Mouse (Mus musculus) heart, embryonic 16.5 days (tissue): Measurements from ENCODE around the gene Eng. TPM values are rescaled to one million over a fixed set of nuclear protein-coding genes. Genes with fewer than 3 reads are reported as not detected.
A peak's percentile ranks its signal among the peaks of the same experiment; 100 is the strongest.

ENCODE experiments used
- ATAC-seq: fragments of 200-750 bp; cut with Nextera tagmentation; replicated peaks from 2 replicates; pipeline ENCODE4 v1.8.0; 2017; ENCODE audit warnings: moderate number of reproducible peaks; ENCODE audit not compliant: insufficient read depth, low FRiP score; ENCODE audit errors: extremely low read depth
- H3K27ac ChIP-seq: fragments of 300-500 bp; sonication (generic); 2 replicates; pipeline ENCODE4 v1.5.1; 2014; ENCODE audit warnings: mild to moderate bottlenecking, low read length, control low read depth, moderate library complexity
- H3K27me3 ChIP-seq: fragments of 300-500 bp; sonication (generic); 2 replicates; pipeline ENCODE4 v1.6.1; 2014; ENCODE audit warnings: low read length, mixed read lengths; ENCODE audit not compliant: control insufficient read depth, insufficient read depth
- H3K36me3 ChIP-seq: fragments of 300-500 bp; sonication (generic); 2 replicates; pipeline ENCODE4 v1.6.1; 2014; ENCODE audit not compliant: control insufficient read depth, insufficient read depth
- H3K4me1 ChIP-seq: fragments of 300-500 bp; sonication (generic); 2 replicates; pipeline ENCODE4 v1.6.1; 2014; ENCODE audit warnings: low read length, mixed read lengths; ENCODE audit not compliant: control insufficient read depth, insufficient read depth
- H3K4me2 ChIP-seq: fragments of 300-500 bp; sonication (generic); 2 replicates; pipeline ENCODE4 v1.6.1; 2014; ENCODE audit warnings: low read depth, mild to moderate bottlenecking, control low read depth, low read length
- H3K4me3 ChIP-seq: fragments of 300-500 bp; sonication (generic); 2 replicates; pipeline ENCODE4 v1.5.1; 2014; ENCODE audit warnings: mild to moderate bottlenecking, control low read depth, low read length
- H3K9ac ChIP-seq: fragments of 300-500 bp; sonication (generic); 2 replicates; pipeline ENCODE4 v1.6.1; 2014; ENCODE audit warnings: low read length, control low read depth
- H3K9me3 ChIP-seq: fragments of 300-500 bp; sonication (generic); replicated peaks from 2 replicates; pipeline ENCODE4 v1.6.1; 2016; ENCODE audit warnings: low read length; ENCODE audit not compliant: control insufficient read depth
- WGBS: fragments of 180-500 bp; shearing (Covaris S2); extraction: QIAGEN DNeasy Blood & Tissue Kit; methylation state at CpG from one replicate; pipeline ENCODE4 v1.1.7; 2014; 5-methylcytosine and 5-hydroxymethylcytosine counted together
- polyA plus RNA-seq: library from polyadenylated mRNA; unstranded; fragments of >200 nt; fragmentation: Nextera tagmentation; extraction: Ambion mirVana; gene quantifications from 2 replicates; pipeline ENCODE4 v1.2.1, GENCODE M21; 2015

Eng gene
- polyA plus RNA-seq, 1 experiment from 2014 or later, result 170 TPM

- Histone ChIP-seq H3K27ac (peak overlapping the region; percentile 45; the same call in 1 of the 2 replicates), H3K4me2 (no peak overlapping the region), H3K9ac (peak overlapping the region; percentile 43; the same call in 1 of the 2 replicates), H3K9me3 (peaks cover 2% of the 10 kb centered on the region; the same call in 1 of the 2 replicates), H3K4me1 (peaks cover 10% of the 10 kb centered on the region), H3K36me3 (peaks cover 40% of the 10 kb centered on the region), H3K4me3 (no peak overlapping the region), H3K27me3 (no peaks in the 10 kb centered on the region)
- 31% methylated on average over 7 of the region's 7 CpGs for WGBS
- ATAC-seq, result peak; percentile 43; the same call in 1 of the 2 replicates
Observed at GRCm38 (mm10) chr2:32680051-32680451, 33.7 kb downstream of the Eng start.

- H3K36me3 ChIP-seq, result peaks cover 31% of the 10 kb centered on the region
Observed at GRCm38 (mm10) chr2:32680961-32681650, 34.7 kb downstream of the Eng start.

GRCm38 (mm10) chr2:32681754-32682153 lies 35.4 kb downstream of the Eng start:
- Histone ChIP-seq H3K27me3 (no peaks in the 10 kb centered on the region), H3K9me3 (peaks cover 2% of the 10 kb centered on the region; the same call in 1 of the 2 replicates), H3K27ac (no peak overlapping the region), H3K4me2 (no peak overlapping the region), H3K4me3 (no peak overlapping the region), H3K36me3 (peaks cover 32% of the 10 kb centered on the region), H3K9ac (no peak overlapping the region), H3K4me1 (peaks cover 10% of the 10 kb centered on the region)
- WGBS, result 64% methylated on average over 6 of the region's 6 CpGs
- ATAC-seq, result no peak

More at GRCm38 (mm10) chr2:32680961-32681650, 34.7 kb downstream of the Eng start:
- ATAC-seq, result no peak
- Histone ChIP-seq H3K9ac (no peak overlapping the region), H3K4me2 (no peak overlapping the region), H3K4me3 (no peak overlapping the region), H3K27me3 (no peaks in the 10 kb centered on the region), H3K4me1 (peaks cover 10% of the 10 kb centered on the region), H3K27ac (no peak overlapping the region), H3K9me3 (peaks cover 2% of the 10 kb centered on the region; the same call in 1 of the 2 replicates)
- WGBS, result 84% methylated on average over 19 of the region's 19 CpGs

- no peak overlapping the region for H3K27ac ChIP-seq
- H3K9ac ChIP-seq, result no peak overlapping the region
- peaks cover 28% of the 10 kb centered on the region for H3K36me3 ChIP-seq
- no peak for ATAC-seq
- H3K4me2 ChIP-seq, result no peak overlapping the region
- H3K4me1 ChIP-seq, result peaks cover 10% of the 10 kb centered on the region
- no peaks in the 10 kb centered on the region for H3K9me3 ChIP-seq
- no peaks in the 10 kb centered on the region for H3K27me3 ChIP-seq
- WGBS, result 75% methylated on average over 14 of the region's 14 CpGs
- no peak overlapping the region for H3K4me3 ChIP-seq
Observed at GRCm38 (mm10) chr2:32682721-32683417, 36.5 kb downstream of the Eng start.

GRCm38 (mm10) chr2:32683701-32684100 lies 37.3 kb downstream of the Eng start:
- Histone ChIP-seq H3K4me3 (no peak overlapping the region), H3K9ac (no peak overlapping the region), H3K36me3 (peaks cover 28% of the 10 kb centered on the region), H3K27me3 (no peaks in the 10 kb centered on the region), H3K4me2 (no peak overlapping the region), H3K9me3 (no peaks in the 10 kb centered on the region), H3K27ac (no peak overlapping the region), H3K4me1 (peaks cover 10% of the 10 kb centered on the region)
- ATAC-seq, result no peak
- 91% methylated on average over 10 of the region's 10 CpGs for WGBS

GRCm38 (mm10) chr2:32684681-32685428 lies 38.5 kb downstream of the Eng start:
- Histone ChIP-seq H3K36me3 (peaks cover 28% of the 10 kb centered on the region), H3K4me2 (no peak overlapping the region), H3K4me3 (no peak overlapping the region), H3K27me3 (no peaks in the 10 kb centered on the region), H3K9ac (no peak overlapping the region), H3K9me3 (no peaks in the 10 kb centered on the region), H3K27ac (no peak overlapping the region), H3K4me1 (peaks cover 6% of the 10 kb centered on the region)
- ATAC-seq, result no peak
- 83% methylated on average over 15 of the region's 15 CpGs for WGBS

- H3K9me3 ChIP-seq, result no peaks in the 10 kb centered on the region
- no peak overlapping the region for H3K4me2 ChIP-seq
- H3K27ac ChIP-seq, result no peak overlapping the region
- H3K4me3 ChIP-seq, result no peak overlapping the region
- no peak for ATAC-seq
- H3K9ac ChIP-seq, result no peak overlapping the region
- H3K4me1 ChIP-seq, result no peaks in the 10 kb centered on the region
- WGBS, result 89% methylated on average over 3 of the region's 3 CpGs
- peaks cover 28% of the 10 kb centered on the region for H3K36me3 ChIP-seq
- no peaks in the 10 kb centered on the region for H3K27me3 ChIP-seq
Observed at GRCm38 (mm10) chr2:32685807-32686206, 39.4 kb downstream of the Eng start.

- H3K9ac ChIP-seq, result no peak overlapping the region
- no peaks in the 10 kb centered on the region for H3K9me3 ChIP-seq
- no peak overlapping the region for H3K4me3 ChIP-seq
- H3K4me2 ChIP-seq, result no peak overlapping the region
- H3K27me3 ChIP-seq, result no peaks in the 10 kb centered on the region
- no peaks in the 10 kb centered on the region for H3K4me1 ChIP-seq
- 93% methylated on average over 6 of the region's 6 CpGs for WGBS
- H3K27ac ChIP-seq, result no peak overlapping the region
- H3K36me3 ChIP-seq, result peaks cover 28% of the 10 kb centered on the region
- ATAC-seq, result no peak
Observed at GRCm38 (mm10) chr2:32686640-32687039, 40.2 kb downstream of the Eng start.
